Mouse (Mus musculus): ENCODE data around the gene AK157302.

DNA sequence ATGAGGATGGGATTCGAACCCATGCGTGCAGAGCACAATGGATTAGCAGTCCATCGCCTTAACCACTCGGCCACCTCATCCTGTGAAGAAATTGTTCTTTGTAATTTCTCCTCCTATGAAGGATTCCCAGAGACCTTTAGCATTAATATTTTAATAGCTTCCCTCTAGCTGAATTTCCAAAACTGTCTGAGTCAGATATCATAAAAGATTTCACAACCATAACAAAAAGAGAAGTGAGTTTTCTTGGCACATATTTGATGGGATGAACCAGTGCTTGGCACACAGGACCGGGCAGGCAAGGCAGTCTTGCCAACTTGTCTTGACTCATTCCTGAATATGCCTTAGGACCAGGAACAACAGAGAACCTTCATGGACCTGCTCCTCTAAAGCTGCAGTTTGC is 2.2 kb upstream of the AK157302 start:
- TF ChIP-seq POLR2A (IDR thresholded peaks at IDR 0.05; ENCODE audit: low read depth, low read length) (no peak), CTCF (IDR thresholded peaks at IDR 0.05; ENCODE audit: extremely low read depth, insufficient read length, insufficient replicate concordance, low read depth, low read length) (no peak)
